20 mouse cellular contexts compared by ENCODE assay signal in the genomic region with DNA sequence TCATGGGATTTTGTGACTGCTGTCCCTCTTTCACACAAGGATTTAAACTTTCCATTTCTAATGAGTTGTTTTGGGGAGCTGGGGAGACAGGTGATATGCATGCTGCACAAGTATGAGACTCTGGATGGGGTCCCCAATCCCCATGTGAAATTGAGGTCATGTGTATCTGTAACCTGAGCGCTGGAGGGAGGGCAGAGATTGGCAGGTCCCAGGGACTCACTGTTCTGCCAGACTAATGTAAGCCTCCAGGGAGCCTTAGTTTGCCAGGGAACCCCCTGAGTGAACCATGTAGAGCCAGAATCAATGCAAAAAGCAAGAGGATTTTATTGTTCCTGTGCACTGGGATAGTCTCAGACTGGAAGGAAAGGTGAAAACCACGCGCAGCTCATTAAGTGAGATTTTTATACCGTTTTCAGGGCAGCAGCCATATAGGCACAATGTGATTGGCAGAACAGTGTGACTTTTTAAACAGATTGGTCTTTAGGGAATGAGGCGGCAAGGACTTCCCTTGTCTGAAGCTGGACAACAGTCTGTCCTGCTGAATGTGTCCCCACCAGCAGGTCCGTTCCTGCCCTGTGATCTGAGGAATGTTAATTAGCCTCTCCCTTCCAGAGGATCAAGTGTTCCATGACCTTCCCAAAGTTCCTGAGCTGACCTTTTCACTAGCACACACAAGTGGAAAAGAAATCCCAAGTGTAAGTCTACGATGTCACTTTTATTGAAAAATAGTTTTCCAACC. TPM values are rescaled to one million over a fixed set of nuclear protein-coding genes. Genes with fewer than 3 reads are reported as not detected.
DNase-seq lines count a peak whose midpoint lies in the region; ATAC-seq and TF ChIP-seq lines count a peak whose summit lies in the region.
"Had no signal": no experiment of that assay in that cellular context is flagged by ENCODE, and none has a peak within 500 bp of the region (broad histone marks: within the 10 kb centered on the region; RNA-seq: fewer than 3 reads in every experiment).

No protein-coding gene starts in this region.

- H3K9ac ChIP-seq in kidney, embryonic 15.5 days: no peak overlapping the region
- no peak overlapping the region for H3K9ac ChIP-seq in forebrain, postnatal 0 days
- H3K9ac ChIP-seq: embryonic facial prominence, embryonic 12.5 days; heart, embryonic 13.5 days; hindbrain, embryonic 13.5 days had no signal

- 30% methylated on average over 7 of the region's 7 CpGs for WGBS in kidney, embryonic 15.5 days
- 34% methylated on average over 7 of the region's 7 CpGs for WGBS in kidney, adult 2 months
- WGBS in forebrain, postnatal 0 days: 29% methylated on average over 7 of the region's 7 CpGs

- TF ChIP-seq CTCF in kidney, adult 2 months (conservative IDR thresholded peaks at IDR 0.05; ENCODE audit: insufficient read depth, insufficient read length, low read depth, low read length): no peak
- TF ChIP-seq CTCF in forebrain, postnatal 0 days (IDR thresholded peaks at IDR 0.05; ENCODE audit: low read depth): no peak

- H3K4me2 ChIP-seq in kidney, embryonic 15.5 days: 0 out of 2 replicates have a peak overlapping the region, but pooled peaks have one; percentile 16
- H3K4me2 ChIP-seq in forebrain, postnatal 0 days (ENCODE audit: low read depth): no peak overlapping the region
- H3K4me2 ChIP-seq: embryonic facial prominence, embryonic 12.5 days; heart, embryonic 13.5 days; hindbrain, embryonic 13.5 days had no signal

- H3K27ac ChIP-seq in kidney, embryonic 15.5 days: peak overlapping the region; percentile 86
- H3K27ac ChIP-seq in kidney, adult 2 months (ENCODE audit: insufficient read depth, low read depth, low read length): no peak overlapping the region; the same call in 1 of the 2 replicates
- peak overlapping the region; percentile 14; the same call in 1 of the 2 replicates for H3K27ac ChIP-seq in brown adipose tissue, adult 24 weeks (replicated peaks; ENCODE audit: low read depth, low read length)
- H3K27ac ChIP-seq in forebrain, postnatal 0 days (ENCODE audit: low read depth, low read length): no peak overlapping the region
- H3K27ac ChIP-seq: embryonic facial prominence, embryonic 12.5 days; heart, embryonic 13.5 days; hindbrain, embryonic 13.5 days; layer of hippocampus, adult 2 months had no signal

- no peak overlapping the region for H3K4me3 ChIP-seq in kidney, embryonic 15.5 days (replicated peaks)
- no peak overlapping the region for H3K4me3 ChIP-seq in kidney, adult 2 months (ENCODE audit: insufficient read depth, low read depth, low read length)
- no peak overlapping the region for H3K4me3 ChIP-seq in brown adipose tissue, adult 24 weeks (ENCODE audit: insufficient read depth, low read depth, low read length)
- no peak overlapping the region for H3K4me3 ChIP-seq in forebrain, postnatal 0 days (ENCODE audit: low read depth, low read length)
- H3K4me3 ChIP-seq: embryonic facial prominence, embryonic 12.5 days; heart, embryonic 13.5 days; hindbrain, embryonic 13.5 days; layer of hippocampus, adult 2 months had no signal

- no peak for TF ChIP-seq POLR2A in kidney, adult 2 months (IDR thresholded peaks at IDR 0.05; ENCODE audit: low read depth, low read length)

- no peaks in the 10 kb centered on the region for H3K27me3 ChIP-seq in kidney, embryonic 15.5 days
- no peaks in the 10 kb centered on the region for H3K27me3 ChIP-seq in kidney, adult 2 months (replicated peaks; ENCODE audit: control insufficient read depth, insufficient read depth, low read length)
- no peaks in the 10 kb centered on the region for H3K27me3 ChIP-seq in forebrain, postnatal 0 days (ENCODE audit: insufficient read depth, low read length)
- H3K27me3 ChIP-seq: embryonic facial prominence, embryonic 12.5 days; heart, embryonic 13.5 days; hindbrain, embryonic 13.5 days had no signal

- DNase-seq in gastrocnemius, adult 18-20 months (ENCODE audit: low spot score): peak; percentile 74
- DNase-seq in gastrocnemius, postnatal 4 days (ENCODE audit: low spot score in 2 of 2): no peak
- DNase-seq in kidney, adult 2 months: no peak
- peak; percentile 67 for DNase-seq in gastrocnemius, postnatal 25 days
- DNase-seq in forebrain, postnatal 0 days: no peak
- DNase-seq: cerebellum, adult 9-10 months; lung, adult 2 months; lung, postnatal 4 days; midbrain, embryonic 14.5 days; right cerebral cortex, postnatal 14 days; thymus, postnatal 4 days had no signal

- 0 out of 2 replicates have a peak, but pooled peaks cover 7% of the 10 kb centered on the region for H3K9me3 ChIP-seq in kidney, embryonic 15.5 days (replicated peaks)
- no peaks in the 10 kb centered on the region for H3K9me3 ChIP-seq in forebrain, postnatal 0 days (ENCODE audit: low read length)
- H3K9me3 ChIP-seq: embryonic facial prominence, embryonic 12.5 days; hindbrain, embryonic 13.5 days had no signal

- peaks cover 20% of the 10 kb centered on the region for H3K4me1 ChIP-seq in kidney, embryonic 15.5 days
- H3K4me1 ChIP-seq in kidney, adult 2 months (ENCODE audit: control insufficient read depth, insufficient read depth, low read length): 0 out of 2 replicates have a peak, but pooled peaks cover 3% of the 10 kb centered on the region
- no peaks in the 10 kb centered on the region; the same call in 1 of the 2 replicates for H3K4me1 ChIP-seq in brown adipose tissue, adult 24 weeks (ENCODE audit: control insufficient read depth, insufficient read depth, insufficient read length, low read length)
- H3K4me1 ChIP-seq in forebrain, postnatal 0 days (ENCODE audit: insufficient read depth): no peaks in the 10 kb centered on the region

- peak; percentile 93 for ATAC-seq in kidney, embryonic 15.5 days (replicated peaks; ENCODE audit: low FRiP score)
- ATAC-seq in forebrain, postnatal 0 days: no peak
- ATAC-seq in erythroid progenitor cell, adult 5-6 weeks (replicated peaks; ENCODE audit: low FRiP score, poor library complexity, severe bottlenecking): no peak

- H3K36me3 ChIP-seq in kidney, embryonic 15.5 days: no peaks in the 10 kb centered on the region
- H3K36me3 ChIP-seq in kidney, adult 2 months (ENCODE audit: control insufficient read depth, insufficient read depth, low read length): no peaks in the 10 kb centered on the region
- no peaks in the 10 kb centered on the region for H3K36me3 ChIP-seq in forebrain, postnatal 0 days (ENCODE audit: insufficient read depth)
- H3K36me3 ChIP-seq: embryonic facial prominence, embryonic 12.5 days; heart, embryonic 13.5 days; hindbrain, embryonic 13.5 days had no signal

RNA-seq across cellular contexts. Expression of a gene that starts 59.9 kb away (rescaled TPM):
- not detected for total RNA-seq in gastrocnemius, adult 18-20 months (2021)
- total RNA-seq in gastrocnemius, postnatal 4 days (2021): not detected
- polyA plus RNA-seq in kidney, embryonic 15.5 days (2015; fragmentation: Nextera tagmentation; extraction: Ambion mirVana): 0.99 and 1.2 TPM in 2 replicates
- 16.0 and 17.5 TPM in 2 replicates for polyA plus RNA-seq in kidney, adult 2 months (2012; rRNA removed)
- not detected in 2 replicates for polyA plus RNA-seq in brown adipose tissue, adult 24 weeks (2012; ENCODE audit: insufficient read depth, insufficient read length, missing spikeins)
- total RNA-seq in gastrocnemius, postnatal 25 days (2021): not detected
- 0.15 and 0.24 TPM in 2 replicates for total RNA-seq in forebrain, postnatal 0 days (2014; rRNA removed)
- 0.07 and 0.10 TPM in 2 replicates for polyA plus RNA-seq in forebrain, postnatal 0 days (2015; fragmentation: Nextera tagmentation; extraction: Ambion mirVana)
- total RNA-seq in erythroid progenitor cell, adult 5-6 weeks (2015; ENCODE audit: low replicate concordance): not detected in 2 replicates
- not detected in 2 replicates for total RNA-seq in erythroid progenitor cell, adult 5-6 weeks (2017; ENCODE audit: low replicate concordance)
- total RNA-seq: layer of hippocampus, adult 2 months; liver, adult 2 months had no signal
- polyA plus RNA-seq: embryonic facial prominence, embryonic 12.5 days; heart, embryonic 13.5 days; hindbrain, embryonic 13.5 days; intestine, embryonic 16.5 days; liver, adult 2 months; lung, adult 2 months; midbrain, embryonic 14.5 days had no signal

Comparison
In these comparisons a context has a peak if more than half of its experiments do, and no peak if none do; other contexts are left out.
1. DNase-seq: peak in gastrocnemius, adult 18-20 months (single experiment) and gastrocnemius, postnatal 25 days (single experiment); none in gastrocnemius, postnatal 4 days (0 of 2), kidney, adult 2 months (single experiment) and forebrain, postnatal 0 days (single experiment).
2. H3K27ac ChIP-seq: peak in kidney, embryonic 15.5 days (single experiment) and brown adipose tissue, adult 24 weeks (single experiment); none in kidney, adult 2 months (single experiment) and forebrain, postnatal 0 days (single experiment).